In genomic region chr2:129896696-129897095, GRCm38 (mm10) we compare ENCODE assay signal across 16 mouse cellular contexts.
DNase-seq lines count a peak whose midpoint lies in the region.
"Had no signal": no experiment of that assay in that cellular context is flagged by ENCODE, and none has a peak within 500 bp of the region (broad histone marks: within the 10 kb centered on the region; RNA-seq: fewer than 3 reads in every experiment).

No protein-coding gene starts in this region.

- peak; percentile 71 for DNase-seq in heart, adult 11 months
- DNase-seq in heart, adult 9 months (ENCODE audit: low spot score in 2 of 2), result no peak
- DNase-seq in left cerebral cortex, postnatal 4 days, result peak; percentile 48
- no peak for DNase-seq in left cerebral cortex, postnatal 25 days (ENCODE audit: low spot score in 2 of 2)
- DNase-seq in retina, postnatal 1 day, result peak; percentile 32
- no peak for DNase-seq in retina, embryonic 14.5 days (ENCODE audit: low spot score)
- no peak for DNase-seq in left cerebral cortex, adult 9 months (ENCODE audit: low spot score in 2 of 2)
- DNase-seq: adrenal gland, adult 2 months; adrenal gland, postnatal 10 days; adrenal gland, postnatal 25 days; B cell, adult 2 months; cerebellum, adult 11-12 months; cerebellum, adult 2 months; cerebellum, adult 9-10 months; cerebellum, postnatal 10 days; cerebellum, postnatal 25 days had no signal

- intact Hi-C loops in left cerebral cortex, postnatal 4 days (cut with DNase I), result loop anchor here (5.0 kb wide), 1 partner anchor 256 kb away; no protein-coding TSS in a partner anchor
- intact Hi-C loops in left cerebral cortex, postnatal 25 days (cut with DNase I), result no loop called here

Comparison
In these comparisons a context has a peak if more than half of its experiments do, and no peak if none do; other contexts are left out.
1. DNase-seq: peak in heart, adult 11 months (single experiment), left cerebral cortex, postnatal 4 days (single experiment) and retina, postnatal 1 day (single experiment); none in heart, adult 9 months (0 of 2), left cerebral cortex, postnatal 25 days (0 of 2), retina, embryonic 14.5 days (single experiment) and left cerebral cortex, adult 9 months (0 of 2).